Mouse (Mus musculus) hindbrain, embryonic 12.5 days (tissue): ENCODE results near the gene Gm6164. TPM values are rescaled to one million over a fixed set of nuclear protein-coding genes. Genes with fewer than 3 reads are reported as not detected.
"Not testable (repeated sequence)": the region's sequence is repeated elsewhere in the genome, so short reads cannot be mapped to it uniquely, and the experiment has no call there.

Source experiments
- ATAC-seq: fragments of 200-750 bp; cut with Nextera tagmentation; 2 replicates; pipeline ENCODE4 v1.8.0; 2017; ENCODE audit warnings: moderate TSS enrichment; ENCODE audit not compliant: low FRiP score
- H3K27ac ChIP-seq: fragments of 300-500 bp; sonication (generic); 2 replicates; pipeline ENCODE4 v1.5.1; 2016; ENCODE audit warnings: mild to moderate bottlenecking
- H3K27me3 ChIP-seq: fragments of 300-500 bp; sonication (generic); 2 replicates; pipeline ENCODE4 v1.6.1; 2016; ENCODE audit warnings: mild to moderate bottlenecking
- H3K36me3 ChIP-seq: fragments of 300-500 bp; sonication (generic); 2 replicates; pipeline ENCODE4 v1.6.1; 2016; ENCODE audit warnings: mild to moderate bottlenecking
- H3K4me1 ChIP-seq: fragments of 300-500 bp; sonication (generic); 2 replicates; pipeline ENCODE4 v1.6.1; 2016
- H3K4me2 ChIP-seq: fragments of 300-500 bp; sonication (generic); replicated peaks from 2 replicates; pipeline ENCODE4 v1.6.1; 2016; ENCODE audit warnings: mild to moderate bottlenecking
- H3K4me3 ChIP-seq: fragments of 300-500 bp; sonication (generic); 2 replicates; pipeline ENCODE4 v1.5.1; 2016; ENCODE audit warnings: mild to moderate bottlenecking
- H3K9ac ChIP-seq: fragments of 300-500 bp; sonication (generic); 2 replicates; pipeline ENCODE4 v1.6.1; 2016; ENCODE audit warnings: mild to moderate bottlenecking, moderate library complexity
- H3K9me3 ChIP-seq: fragments of 300-500 bp; sonication (generic); replicated peaks from 2 replicates; pipeline ENCODE4 v1.6.1; 2016; ENCODE audit warnings: mild to moderate bottlenecking
- WGBS: fragments of 180-500 bp; shearing (Covaris S2); methylation state at CpG from one replicate; pipeline ENCODE4 v1.1.7; 2016; 5-methylcytosine and 5-hydroxymethylcytosine counted together
- polyA plus RNA-seq: library from polyadenylated mRNA; unstranded; fragments of >200 nt; fragmentation: Nextera tagmentation; extraction: Ambion mirVana; gene quantifications from 2 replicates; pipeline ENCODE4 v1.2.1, GENCODE M21; 2016

The Gm6164 gene
- polyA plus RNA-seq = not detected in 2 replicates

DNA sequence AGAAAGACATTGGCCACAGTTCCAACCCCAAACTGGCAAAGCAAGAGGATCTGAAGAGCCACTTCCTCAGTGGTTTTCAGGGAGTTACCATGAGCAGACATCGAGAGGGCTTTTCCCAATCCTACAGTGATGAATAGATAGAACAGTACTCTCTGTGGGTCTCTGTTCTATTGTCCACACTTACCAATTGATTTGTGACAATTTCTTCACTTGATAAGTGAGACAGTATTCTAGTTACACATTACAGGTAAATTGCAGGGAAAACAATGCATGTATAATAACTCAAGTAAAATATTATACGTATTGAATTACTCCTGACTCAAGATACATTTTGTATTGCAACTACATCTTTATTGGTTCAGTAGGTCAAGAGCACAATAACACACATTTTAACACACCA is at the start of gene Gm6164:
TSS of gene Gm6164 (minus strand) at position 101 of the 400 bp plus-strand sequence.
- not testable (repeated sequence) for H3K4me3 ChIP-seq, H3K9me3 ChIP-seq, H3K36me3 ChIP-seq, H3K27ac ChIP-seq, H3K9ac ChIP-seq, H3K27me3 ChIP-seq, ATAC-seq, H3K4me2 ChIP-seq, H3K4me1 ChIP-seq
- WGBS = no CpG with 5 or more reads among the region's 2 CpGs

DNA sequence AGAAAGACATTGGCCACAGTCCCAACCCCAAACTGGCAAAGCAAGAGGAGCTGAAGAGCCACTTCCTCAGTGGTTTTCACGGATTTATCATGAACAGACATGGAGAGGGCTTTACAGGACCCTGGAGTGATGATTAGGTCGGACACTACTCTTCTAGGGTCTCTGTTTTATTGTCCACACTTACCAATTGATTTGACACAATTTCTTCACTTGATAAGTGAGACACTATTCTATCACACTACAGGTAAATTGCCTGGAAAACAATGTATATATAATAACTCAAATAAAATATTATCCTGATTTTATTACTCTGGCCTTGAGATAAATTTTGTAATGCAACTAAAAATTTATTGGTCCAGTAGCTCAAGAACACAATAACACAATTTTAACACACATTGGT is 28.3 kb upstream of the Gm6164 start, which contains the start of gene Gm4498:
TSS of gene Gm4498 (minus strand) at position 101 of the 400 bp plus-strand sequence.
- not testable (repeated sequence) for H3K27ac ChIP-seq, H3K4me2 ChIP-seq, H3K36me3 ChIP-seq, H3K9me3 ChIP-seq, H3K9ac ChIP-seq, ATAC-seq, H3K4me1 ChIP-seq, H3K4me3 ChIP-seq, H3K27me3 ChIP-seq
- no CpG with 5 or more reads among the region's 2 CpGs for WGBS

DNA sequence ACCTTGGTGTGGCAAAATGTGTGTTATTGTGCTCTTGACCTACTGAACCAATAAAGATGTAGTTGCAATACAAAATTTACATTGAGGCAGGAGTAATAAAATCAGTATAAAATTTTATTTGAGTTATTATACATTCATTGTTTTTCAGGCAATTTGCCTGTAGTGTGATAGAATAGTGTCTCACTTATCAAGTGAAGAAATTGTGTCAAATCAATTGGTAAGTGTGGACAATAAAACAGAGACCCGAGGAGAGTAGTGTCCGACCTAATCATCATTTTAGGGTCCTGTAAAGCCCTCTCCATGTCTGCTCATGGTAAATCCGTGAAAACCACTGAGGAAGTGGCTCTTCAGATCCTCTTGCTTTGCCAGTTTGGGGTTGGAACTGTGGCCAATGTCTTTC is 12.0 kb downstream of the Gm6164 start, which contains the start of gene Vmn1r95:
TSS of gene Vmn1r95 (plus strand) at position 301 of the 400 bp plus-strand sequence.
- not testable (repeated sequence) for H3K9me3 ChIP-seq, ATAC-seq, H3K4me3 ChIP-seq, H3K4me1 ChIP-seq, H3K27ac ChIP-seq, H3K4me2 ChIP-seq, H3K27me3 ChIP-seq, H3K36me3 ChIP-seq, H3K9ac ChIP-seq
- WGBS = no CpG with 5 or more reads among the region's 3 CpGs

DNA sequence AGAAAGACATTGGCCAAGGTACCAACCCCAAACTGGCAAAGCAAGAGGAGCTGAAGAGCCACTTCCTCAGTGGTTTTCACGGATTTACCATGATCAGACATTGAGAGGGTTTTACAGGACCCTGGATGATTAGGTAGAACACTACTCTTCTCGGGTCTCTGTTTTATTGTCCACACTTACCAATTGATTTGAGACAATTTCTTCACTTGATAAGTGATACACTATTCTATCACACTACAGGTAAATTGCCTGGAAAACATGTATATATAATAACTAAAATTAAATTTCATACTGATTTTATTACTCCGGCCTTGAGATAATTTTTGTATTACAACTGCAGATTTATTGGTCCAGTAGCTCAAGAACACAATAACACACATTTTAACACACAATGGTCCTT is 37.1 kb downstream of the Gm6164 start, which contains the start of gene Vmn1r94:
TSS of gene Vmn1r94 (minus strand) at position 101 of the 400 bp plus-strand sequence.
- H3K4me1 ChIP-seq, H3K36me3 ChIP-seq, H3K9me3 ChIP-seq, H3K4me2 ChIP-seq, H3K27ac ChIP-seq, H3K9ac ChIP-seq, H3K4me3 ChIP-seq, H3K27me3 ChIP-seq, ATAC-seq: not testable (repeated sequence)
- WGBS = no CpG with 5 or more reads among the region's 3 CpGs

Other genes with a start within 250 kb of the Gm6164 start
- gene Ceacam20, start 240.2 kb downstream of the Gm6164 start, polyA plus RNA-seq = not detected in 2 replicates
- not detected in 2 replicates for gene Nlrp9b, start 214.1 kb downstream of the Gm6164 start, polyA plus RNA-seq
- gene Vmn1r91, start 105.9 kb downstream of the Gm6164 start, polyA plus RNA-seq = not detected in 2 replicates
- not detected in 2 replicates for gene Gm16442, start 83.0 kb downstream of the Gm6164 start, polyA plus RNA-seq
- not detected in 2 replicates for gene Vmn1r93, start 66.5 kb downstream of the Gm6164 start, polyA plus RNA-seq
- gene Vmn1r94, start 37.2 kb downstream of the Gm6164 start, polyA plus RNA-seq = not detected in 2 replicates
- not detected in 2 replicates for gene Vmn1r95, start 11.9 kb downstream of the Gm6164 start, polyA plus RNA-seq
- gene Gm4498, start 28.2 kb upstream of the Gm6164 start, polyA plus RNA-seq = not detected in 2 replicates
- gene Gm5890, start 57.2 kb upstream of the Gm6164 start, polyA plus RNA-seq = not detected in 2 replicates
- gene Gm4133, start 128.5 kb upstream of the Gm6164 start, polyA plus RNA-seq = not detected in 2 replicates
- gene Gm5728, start 169.8 kb upstream of the Gm6164 start, polyA plus RNA-seq = not detected in 2 replicates
- gene Vmn1r100, start 212.3 kb upstream of the Gm6164 start, polyA plus RNA-seq = not detected in 2 replicates
- gene Vmn1r101, start 237.0 kb upstream of the Gm6164 start, polyA plus RNA-seq = not detected in 2 replicates